Mouse (Mus musculus) midbrain, embryonic 13.5 days (tissue): ENCODE results near the gene Dap. TPM values are rescaled to one million over a fixed set of nuclear protein-coding genes. Genes with fewer than 3 reads are reported as not detected.

Source experiments
- ATAC-seq: fragments of 200-750 bp; cut with Nextera tagmentation; 2 replicates; pipeline ENCODE4 v1.8.0; 2017; ENCODE audit warnings: mild to moderate bottlenecking, moderate TSS enrichment, moderate library complexity
- H3K27ac ChIP-seq: fragments of 300-500 bp; sonication (generic); 2 replicates; pipeline ENCODE4 v1.5.1; 2015; ENCODE audit warnings: inconsistent platforms, mild to moderate bottlenecking, moderate library complexity
- H3K27me3 ChIP-seq: fragments of 300-500 bp; sonication (generic); 2 replicates; pipeline ENCODE4 v1.6.1; 2015; ENCODE audit warnings: mild to moderate bottlenecking, inconsistent platforms
- H3K36me3 ChIP-seq: fragments of 300-500 bp; sonication (generic); 2 replicates; pipeline ENCODE4 v1.6.1; 2015; ENCODE audit warnings: mild to moderate bottlenecking, inconsistent platforms
- H3K4me1 ChIP-seq: fragments of 300-500 bp; sonication (generic); replicated peaks from 2 replicates; pipeline ENCODE4 v1.6.1; 2015; ENCODE audit warnings: inconsistent platforms
- H3K4me2 ChIP-seq: fragments of 300-500 bp; sonication (generic); replicated peaks from 2 replicates; pipeline ENCODE4 v1.6.1; 2015; ENCODE audit warnings: moderate library complexity, mild to moderate bottlenecking, inconsistent platforms
- H3K4me3 ChIP-seq: fragments of 300-500 bp; sonication (generic); replicated peaks from 2 replicates; pipeline ENCODE4 v1.5.1; 2015; ENCODE audit warnings: mild to moderate bottlenecking, inconsistent platforms
- H3K9ac ChIP-seq: fragments of 300-500 bp; sonication (generic); replicated peaks from 2 replicates; pipeline ENCODE4 v1.6.1; 2015; ENCODE audit warnings: mild to moderate bottlenecking, inconsistent platforms
- H3K9me3 ChIP-seq: fragments of 300-500 bp; sonication (generic); 2 replicates; pipeline ENCODE4 v1.6.1; 2016; ENCODE audit warnings: mild to moderate bottlenecking, inconsistent platforms
- WGBS: fragments of 180-500 bp; shearing (Covaris S2); methylation state at CpG from one replicate; pipeline ENCODE4 v1.1.7; 2015; 5-methylcytosine and 5-hydroxymethylcytosine counted together
- polyA plus RNA-seq: library from polyadenylated mRNA; unstranded; fragments of >200 nt; fragmentation: Nextera tagmentation; extraction: Ambion mirVana; gene quantifications from 2 replicates; pipeline ENCODE4 v1.2.1, GENCODE M21; 2015

Gene Dap
- polyA plus RNA-seq: 30.6 and 31.1 TPM in 2 replicates

DNA sequence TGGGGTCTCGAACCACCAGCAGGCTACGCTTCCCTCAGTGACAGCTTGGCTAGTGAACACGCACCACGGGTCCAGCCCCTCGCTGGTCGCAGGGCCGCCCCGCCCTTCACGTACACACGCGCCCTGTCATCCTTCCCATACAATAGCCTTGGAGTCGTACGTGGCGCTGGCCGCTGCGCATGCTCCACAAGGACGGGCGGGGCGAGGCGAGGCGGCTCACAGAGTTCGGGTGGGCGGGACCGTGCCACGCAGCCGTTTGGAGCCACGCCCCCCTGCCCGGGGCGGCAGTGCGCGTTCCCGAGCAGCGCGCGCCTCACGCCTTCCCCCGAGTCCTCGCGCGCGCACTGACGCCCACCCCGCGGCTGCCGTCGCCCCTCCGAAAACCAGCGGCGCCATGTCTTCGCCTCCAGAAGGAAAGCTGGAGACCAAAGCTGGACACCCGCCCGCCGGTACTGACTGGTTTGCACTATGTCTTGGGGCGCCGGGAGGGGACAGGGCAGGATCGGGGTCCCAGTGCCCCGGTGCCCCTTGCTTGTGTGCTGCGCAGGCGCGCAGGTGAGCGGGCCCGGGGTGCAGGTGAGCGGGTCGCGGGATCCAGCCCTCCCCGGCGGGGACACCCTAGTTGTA lies at the start of gene Dap:
Gene Dap (plus strand): TSS at position 180 of the 627 bp plus-strand sequence.
- peak within 1 kb of the TSS; percentile 70 for H3K27ac ChIP-seq
- peak within 1 kb of the TSS; percentile 77 for H3K4me2 ChIP-seq
- H3K27me3 ChIP-seq: no peaks in the 10 kb centered on the region
- H3K9me3 ChIP-seq: no peaks in the 10 kb centered on the region
- WGBS: under 1% methylated on average over 61 of the region's 67 CpGs
- H3K4me1 ChIP-seq: peaks cover 13% of the 10 kb centered on the region
- no peaks in the 10 kb centered on the region for H3K36me3 ChIP-seq
- H3K9ac ChIP-seq: peak within 1 kb of the TSS; percentile 77
- peak; percentile 100 for ATAC-seq
- peak within 1 kb of the TSS; percentile 66 for H3K4me3 ChIP-seq

DNA sequence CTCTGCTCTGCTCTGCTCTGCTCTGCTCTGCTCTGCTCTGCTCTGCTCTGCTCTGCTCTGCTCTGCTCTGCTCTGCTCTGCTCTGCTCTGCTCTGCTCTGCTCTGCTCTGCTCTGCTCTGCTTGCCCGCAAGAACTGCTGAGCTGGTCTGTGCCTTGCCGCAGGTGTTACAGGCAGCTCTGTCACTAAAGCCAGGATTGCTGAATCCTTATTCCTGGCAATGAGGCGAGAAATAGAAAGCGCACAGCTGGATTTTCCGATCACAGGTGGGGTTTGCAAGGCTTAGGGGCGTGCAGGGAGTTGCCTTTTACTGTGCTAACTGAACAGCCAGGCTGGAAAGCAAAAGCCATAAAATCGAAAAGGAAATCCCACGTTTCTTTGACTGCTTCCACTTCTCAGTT lies 47.5 kb upstream of the Dap start:
- H3K4me1 ChIP-seq: no peaks in the 10 kb centered on the region
- H3K36me3 ChIP-seq: no peaks in the 10 kb centered on the region
- no peaks in the 10 kb centered on the region for H3K27me3 ChIP-seq
- H3K27ac ChIP-seq: no peak overlapping the region
- no peak overlapping the region for H3K4me3 ChIP-seq
- WGBS: 55% methylated on average over 8 of the region's 8 CpGs
- ATAC-seq: no peak
- no peak overlapping the region; the same call in 1 of the 2 replicates for H3K4me2 ChIP-seq
- no peaks in the 10 kb centered on the region for H3K9me3 ChIP-seq
- H3K9ac ChIP-seq: no peak overlapping the region

DNA sequence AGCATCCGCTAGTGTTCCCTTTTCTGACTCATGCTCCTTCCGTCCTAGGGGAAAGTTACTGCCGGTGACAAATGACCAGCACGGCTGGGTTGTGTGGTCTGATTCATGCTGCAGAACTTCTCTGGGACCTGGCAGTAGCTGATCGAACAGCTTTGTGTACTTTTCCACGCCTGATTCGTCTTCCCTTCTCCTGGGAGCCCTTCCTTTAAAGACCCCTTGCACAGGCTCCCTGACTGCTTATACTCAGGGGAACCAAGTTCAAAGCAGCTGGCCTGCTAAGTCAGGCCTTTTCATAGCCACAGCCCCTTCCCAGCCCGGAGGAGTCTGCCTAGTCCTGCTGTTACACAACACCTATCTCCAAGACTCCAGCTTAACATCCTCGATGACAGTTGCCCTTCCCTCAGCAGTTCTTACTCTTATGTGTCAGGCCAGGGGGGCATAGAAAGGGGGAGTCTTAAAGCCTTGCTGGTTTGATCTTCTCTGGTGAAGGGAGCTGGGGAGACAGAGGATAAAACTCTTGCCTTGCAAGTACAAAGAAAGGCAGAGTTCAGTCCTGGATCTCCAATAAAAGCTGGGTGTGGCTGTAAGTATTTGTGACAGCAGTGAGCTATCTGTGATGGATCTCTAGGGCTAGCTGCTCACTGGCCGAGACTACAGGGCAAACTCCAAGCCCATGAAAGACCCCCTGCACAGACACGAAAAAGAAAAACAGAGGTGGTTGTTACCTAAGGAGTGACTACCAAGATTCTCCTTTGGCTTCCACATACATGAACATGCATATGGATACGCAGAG lies 39.3 kb upstream of the Dap start:
- Histone ChIP-seq H3K27ac (no peak overlapping the region), H3K4me2 (no peak overlapping the region), H3K27me3 (no peaks in the 10 kb centered on the region), H3K4me3 (no peak overlapping the region), H3K4me1 (no peaks in the 10 kb centered on the region), H3K36me3 (no peaks in the 10 kb centered on the region), H3K9me3 (no peaks in the 10 kb centered on the region), H3K9ac (no peak overlapping the region)
- ATAC-seq: no peak
- 66% methylated on average over 12 of the region's 12 CpGs for WGBS

DNA sequence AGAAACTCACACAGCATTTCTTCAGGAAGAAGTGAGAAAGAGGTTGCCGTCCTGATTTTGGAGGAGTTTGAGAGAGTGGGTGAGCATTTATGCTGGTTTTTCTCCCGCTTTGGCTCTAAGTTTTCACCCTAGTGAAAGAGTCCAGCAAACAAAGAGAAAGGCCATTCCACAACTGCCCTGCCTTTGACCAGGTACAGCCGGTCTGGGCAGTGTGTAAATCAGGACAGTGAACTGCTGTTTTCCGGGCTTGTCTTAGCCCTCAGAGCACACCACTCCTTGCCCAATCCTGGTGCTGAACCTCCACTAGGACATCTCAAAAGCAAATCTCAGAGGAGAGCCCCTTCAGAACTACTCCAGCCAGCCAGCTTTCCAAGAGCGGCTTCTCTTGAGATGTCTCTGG lies 38.6 kb upstream of the Dap start:
- H3K9ac ChIP-seq: no peak overlapping the region
- no peak for ATAC-seq
- no peak overlapping the region for H3K4me2 ChIP-seq
- no peak overlapping the region for H3K4me3 ChIP-seq
- H3K36me3 ChIP-seq: no peaks in the 10 kb centered on the region
- H3K27me3 ChIP-seq: no peaks in the 10 kb centered on the region
- no peaks in the 10 kb centered on the region for H3K9me3 ChIP-seq
- WGBS: 89% methylated on average over 5 of the region's 5 CpGs
- no peaks in the 10 kb centered on the region for H3K4me1 ChIP-seq
- H3K27ac ChIP-seq: no peak overlapping the region

DNA sequence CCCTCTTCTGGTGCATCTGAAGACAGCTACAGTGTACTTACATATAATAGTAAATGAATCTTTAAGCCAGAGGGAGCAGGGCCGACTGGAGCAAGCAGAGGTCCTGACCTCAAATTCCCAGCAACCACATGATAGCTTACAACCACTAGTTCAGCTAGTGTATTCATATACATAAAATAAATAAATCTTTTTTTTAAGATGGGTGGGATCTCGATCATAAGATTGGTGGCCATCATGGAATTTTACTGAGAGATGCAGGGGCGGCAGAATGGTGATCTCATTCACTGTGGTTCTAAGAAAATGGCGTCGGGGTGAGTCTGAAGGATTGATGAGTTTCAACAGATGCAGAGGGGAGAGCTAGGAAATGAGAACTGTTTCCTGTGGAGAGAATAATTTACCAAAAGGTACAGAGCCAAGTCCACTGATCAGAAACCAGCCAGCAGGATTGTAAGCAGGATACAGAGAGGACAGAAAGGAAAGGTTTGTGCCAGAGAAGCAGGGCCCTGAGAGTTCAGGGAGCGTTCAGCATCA lies 37.7 kb upstream of the Dap start:
- Histone ChIP-seq H3K9me3 (no peaks in the 10 kb centered on the region), H3K9ac (no peak overlapping the region), H3K27ac (no peak overlapping the region), H3K4me2 (no peak overlapping the region), H3K4me3 (no peak overlapping the region), H3K36me3 (no peaks in the 10 kb centered on the region), H3K4me1 (no peaks in the 10 kb centered on the region), H3K27me3 (no peaks in the 10 kb centered on the region)
- ATAC-seq: no peak
- WGBS: 90% methylated on average over 6 of the region's 6 CpGs

DNA sequence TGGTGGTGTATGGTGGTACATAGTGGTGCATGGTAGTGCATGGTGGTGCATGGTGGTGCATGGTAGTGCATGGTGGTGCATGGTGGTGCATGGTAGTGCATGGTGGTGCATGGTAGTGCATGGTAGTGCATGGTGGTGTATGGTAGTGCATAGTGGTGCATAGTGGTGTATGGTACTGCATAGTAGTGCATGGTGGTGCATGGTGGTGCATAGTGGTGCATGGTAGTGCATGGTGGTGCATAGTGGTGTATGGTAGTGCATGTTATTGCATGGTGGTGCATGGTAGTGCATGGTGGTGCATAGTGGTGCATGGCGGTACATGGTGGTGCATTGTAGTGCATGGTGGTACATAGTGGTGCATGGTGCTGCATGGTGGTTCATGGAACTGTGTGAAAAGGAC lies 31.6 kb upstream of the Dap start:
- Histone ChIP-seq H3K36me3 (no peaks in the 10 kb centered on the region), H3K27ac (no peak overlapping the region), H3K27me3 (no peaks in the 10 kb centered on the region), H3K4me2 (no peak overlapping the region), H3K4me1 (no peaks in the 10 kb centered on the region), H3K9ac (no peak overlapping the region), H3K9me3 (no peaks in the 10 kb centered on the region), H3K4me3 (no peak overlapping the region)
- no peak for ATAC-seq
- WGBS: 93% methylated on average over 1 of the region's 1 CpGs

DNA sequence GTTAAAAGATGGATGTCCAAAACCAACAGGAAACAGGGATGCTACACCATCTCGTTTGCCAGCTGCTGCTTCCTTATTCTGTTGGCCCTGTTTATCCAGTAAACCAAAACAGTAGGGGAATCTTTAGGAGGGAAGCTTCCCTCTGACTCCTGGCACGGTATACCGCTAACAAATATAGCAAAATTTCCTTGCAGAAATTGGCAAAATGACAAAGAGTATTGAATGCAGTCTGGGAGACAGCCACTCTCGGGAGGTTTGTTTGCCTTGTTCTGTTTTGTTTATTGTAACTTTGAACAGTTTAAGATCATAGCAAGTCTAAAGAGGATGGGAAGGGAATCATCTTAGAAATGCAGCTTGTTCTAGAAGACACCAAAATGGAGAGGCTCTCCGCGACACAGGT lies 28.3 kb upstream of the Dap start:
- Histone ChIP-seq H3K4me2 (no peak overlapping the region), H3K4me1 (no peaks in the 10 kb centered on the region), H3K9me3 (no peaks in the 10 kb centered on the region), H3K27ac (no peak overlapping the region), H3K4me3 (no peak overlapping the region), H3K9ac (no peak overlapping the region), H3K36me3 (no peaks in the 10 kb centered on the region), H3K27me3 (no peaks in the 10 kb centered on the region)
- 85% methylated on average over 6 of the region's 6 CpGs for WGBS
- no peak for ATAC-seq

DNA sequence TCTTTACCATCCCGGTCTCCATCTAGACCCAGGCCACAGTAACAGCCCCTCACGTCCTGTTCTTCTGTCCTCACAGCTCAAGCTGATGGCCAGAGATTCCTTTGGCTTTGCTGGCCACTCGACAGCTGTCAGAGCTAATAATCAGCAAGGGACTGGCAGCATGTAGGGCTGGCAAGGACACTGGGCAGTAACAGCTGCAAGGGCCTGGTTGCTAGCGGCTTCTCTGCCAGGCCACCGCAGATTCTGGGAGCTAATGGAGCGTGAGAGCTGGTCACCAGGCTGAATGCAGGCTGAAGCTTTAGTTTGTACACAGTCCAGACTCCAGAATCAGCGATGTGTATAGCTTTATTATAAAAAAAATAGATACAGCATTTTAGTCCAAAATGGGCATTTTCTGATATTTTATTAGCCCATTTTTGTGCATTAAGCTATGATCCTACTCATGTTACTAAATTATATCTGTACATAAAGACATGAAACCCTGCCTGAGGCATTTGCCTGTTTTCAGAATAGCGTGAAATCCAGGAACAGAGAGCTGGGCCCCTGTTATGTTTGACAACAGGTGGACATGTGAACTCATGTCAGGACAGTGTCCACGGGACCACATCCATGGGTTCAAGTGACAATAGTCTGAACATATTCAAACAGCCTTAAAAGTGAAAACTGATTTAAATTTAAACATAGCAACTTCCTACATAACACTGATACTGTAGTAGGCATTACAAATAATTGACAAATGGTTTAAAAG lies 16.6 kb upstream of the Dap start:
- Histone ChIP-seq H3K36me3 (no peaks in the 10 kb centered on the region), H3K4me1 (no peaks in the 10 kb centered on the region), H3K4me2 (no peak overlapping the region), H3K9me3 (no peaks in the 10 kb centered on the region), H3K27ac (no peak overlapping the region), H3K27me3 (no peaks in the 10 kb centered on the region), H3K9ac (no peak overlapping the region), H3K4me3 (no peak overlapping the region)
- WGBS: 72% methylated on average over 9 of the region's 9 CpGs
- peak; percentile 55 for ATAC-seq

DNA sequence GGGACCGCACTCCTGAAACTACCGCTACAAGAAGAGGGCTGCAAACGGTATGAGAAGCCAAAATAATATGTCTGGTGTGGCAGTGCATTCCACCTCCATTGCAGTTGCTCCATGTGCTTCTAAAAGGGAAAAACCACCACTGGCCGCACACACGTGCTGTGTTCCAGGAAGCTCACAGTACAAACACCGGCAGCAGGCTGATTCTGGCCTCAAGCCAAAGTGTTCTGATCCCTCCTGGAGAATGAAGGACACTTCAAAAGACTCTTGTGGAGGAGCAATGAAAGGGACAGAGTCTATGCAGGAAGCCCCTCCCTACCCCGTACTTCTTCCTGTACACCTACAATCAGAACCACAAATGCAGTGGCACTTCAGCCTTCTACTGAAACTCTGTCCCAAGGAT lies 12.2 kb upstream of the Dap start:
- ATAC-seq: no peak
- H3K4me1 ChIP-seq: no peaks in the 10 kb centered on the region
- H3K4me2 ChIP-seq: no peak overlapping the region
- H3K36me3 ChIP-seq: no peaks in the 10 kb centered on the region
- H3K27me3 ChIP-seq: no peaks in the 10 kb centered on the region
- no peaks in the 10 kb centered on the region for H3K9me3 ChIP-seq
- 80% methylated on average over 7 of the region's 7 CpGs for WGBS
- H3K27ac ChIP-seq: no peak overlapping the region
- H3K9ac ChIP-seq: no peak overlapping the region
- H3K4me3 ChIP-seq: no peak overlapping the region

DNA sequence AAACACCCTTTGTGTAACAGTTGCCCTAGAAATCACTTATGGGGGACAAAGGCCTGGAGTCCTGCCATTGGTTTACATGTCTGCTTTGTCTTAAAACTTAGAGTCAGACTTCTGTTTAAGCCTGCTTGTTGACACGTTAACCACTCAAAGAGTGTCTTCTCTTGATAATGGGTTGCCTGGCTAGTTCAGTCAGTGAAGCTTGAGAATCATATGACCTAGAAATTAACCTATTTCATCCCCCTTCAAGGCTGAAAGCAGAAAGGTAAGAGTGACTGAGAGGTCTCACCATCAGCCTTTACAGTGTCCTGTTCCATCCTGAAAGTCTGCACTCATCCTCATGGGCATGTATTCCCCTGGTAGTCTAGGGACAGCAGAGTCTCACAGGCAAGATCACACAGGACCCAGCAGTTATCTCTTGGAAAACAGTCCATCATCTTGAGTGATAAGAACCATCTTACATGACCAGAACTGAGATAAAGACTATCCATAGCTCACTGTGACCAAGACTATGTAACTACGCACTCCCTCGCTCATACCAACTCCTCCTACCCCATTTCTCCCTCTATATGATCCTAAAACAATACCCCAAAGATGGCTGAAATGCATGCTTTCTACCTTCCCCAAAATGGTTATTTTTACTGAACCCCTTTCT lies 10.4 kb upstream of the Dap start:
- Histone ChIP-seq H3K4me2 (no peak overlapping the region), H3K36me3 (no peaks in the 10 kb centered on the region), H3K4me1 (no peaks in the 10 kb centered on the region), H3K9me3 (no peaks in the 10 kb centered on the region), H3K27me3 (no peaks in the 10 kb centered on the region), H3K27ac (no peak overlapping the region), H3K9ac (no peak overlapping the region), H3K4me3 (no peak overlapping the region)
- no peak for ATAC-seq
- 95% methylated on average over 3 of the region's 3 CpGs for WGBS

DNA sequence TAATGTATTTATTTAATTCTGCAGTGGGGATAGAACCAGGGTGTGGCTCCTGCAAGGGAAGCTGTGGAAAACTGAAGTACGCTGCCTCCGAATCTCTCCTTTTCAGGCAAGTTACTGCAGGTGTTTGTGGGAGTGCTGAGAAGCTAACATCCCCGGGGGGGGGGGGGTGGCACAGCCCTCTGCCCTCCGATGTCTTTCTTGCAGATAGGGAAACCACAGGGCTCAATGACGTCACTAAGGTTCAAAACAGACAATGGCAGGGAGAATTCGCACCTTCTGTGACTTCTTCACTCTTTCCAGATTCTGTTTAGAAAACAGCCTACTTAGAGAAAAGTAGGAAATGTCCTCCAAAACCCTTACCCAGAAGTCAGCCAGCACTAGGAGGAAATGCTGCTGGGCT lies 1.9 kb upstream of the Dap start:
- Histone ChIP-seq H3K27me3 (no peaks in the 10 kb centered on the region), H3K9ac (no peak overlapping the region), H3K4me1 (peaks cover 13% of the 10 kb centered on the region), H3K9me3 (no peaks in the 10 kb centered on the region), H3K36me3 (no peaks in the 10 kb centered on the region), H3K4me2 (no peak overlapping the region), H3K4me3 (no peak overlapping the region), H3K27ac (no peak overlapping the region)
- ATAC-seq: no peak
- 79% methylated on average over 6 of the region's 6 CpGs for WGBS
